Mouse (Mus musculus) hindbrain, embryonic 13.5 days (tissue): ENCODE measurements around the gene Nop9. TPM values are rescaled to one million over a fixed set of nuclear protein-coding genes. Genes with fewer than 3 reads are reported as not detected.
"Not testable (repeated sequence)": the region's sequence is repeated elsewhere in the genome, so short reads cannot be mapped to it uniquely, and the experiment has no call there.

ENCODE experiments used
- ATAC-seq: fragments of 200-750 bp; cut with Nextera tagmentation; 2 replicates; pipeline ENCODE4 v1.8.0; 2017; ENCODE audit warnings: moderate TSS enrichment; ENCODE audit not compliant: low FRiP score
- H3K27ac ChIP-seq: fragments of 300-500 bp; sonication (generic); 2 replicates; pipeline ENCODE4 v1.5.1; 2015; ENCODE audit warnings: inconsistent platforms, mild to moderate bottlenecking, moderate library complexity
- H3K27me3 ChIP-seq: fragments of 300-500 bp; sonication (generic); 2 replicates; pipeline ENCODE4 v1.6.1; 2015; ENCODE audit warnings: mild to moderate bottlenecking, inconsistent platforms
- H3K36me3 ChIP-seq: fragments of 300-500 bp; sonication (generic); 2 replicates; pipeline ENCODE4 v1.6.1; 2015; ENCODE audit warnings: mild to moderate bottlenecking, inconsistent platforms
- H3K4me1 ChIP-seq: fragments of 300-500 bp; sonication (generic); replicated peaks from 2 replicates; pipeline ENCODE4 v1.6.1; 2015; ENCODE audit warnings: inconsistent platforms
- H3K4me2 ChIP-seq: fragments of 300-500 bp; sonication (generic); 2 replicates; pipeline ENCODE4 v1.6.1; 2015; ENCODE audit warnings: inconsistent platforms, mild to moderate bottlenecking, moderate library complexity
- H3K4me3 ChIP-seq: fragments of 300-500 bp; sonication (generic); 2 replicates; pipeline ENCODE4 v1.5.1; 2015; ENCODE audit warnings: mild to moderate bottlenecking, inconsistent platforms
- H3K9ac ChIP-seq: fragments of 300-500 bp; sonication (generic); 2 replicates; pipeline ENCODE4 v1.6.1; 2015; ENCODE audit warnings: mild to moderate bottlenecking, inconsistent platforms
- H3K9me3 ChIP-seq: fragments of 300-500 bp; sonication (generic); 2 replicates; pipeline ENCODE4 v1.6.1; 2016; ENCODE audit warnings: inconsistent platforms
- WGBS: fragments of 180-500 bp; shearing (Covaris S2); methylation state at CpG from one replicate; pipeline ENCODE4 v1.1.7; 2015; 5-methylcytosine and 5-hydroxymethylcytosine counted together
- polyA plus RNA-seq: library from polyadenylated mRNA; unstranded; fragments of >200 nt; fragmentation: Nextera tagmentation; extraction: Ambion mirVana; gene quantifications from 2 replicates; pipeline ENCODE4 v1.2.1, GENCODE M21; 2015

Nop9 gene
- polyA plus RNA-seq, 1 experiment from 2014 or later: 28.7 TPM

DNA sequence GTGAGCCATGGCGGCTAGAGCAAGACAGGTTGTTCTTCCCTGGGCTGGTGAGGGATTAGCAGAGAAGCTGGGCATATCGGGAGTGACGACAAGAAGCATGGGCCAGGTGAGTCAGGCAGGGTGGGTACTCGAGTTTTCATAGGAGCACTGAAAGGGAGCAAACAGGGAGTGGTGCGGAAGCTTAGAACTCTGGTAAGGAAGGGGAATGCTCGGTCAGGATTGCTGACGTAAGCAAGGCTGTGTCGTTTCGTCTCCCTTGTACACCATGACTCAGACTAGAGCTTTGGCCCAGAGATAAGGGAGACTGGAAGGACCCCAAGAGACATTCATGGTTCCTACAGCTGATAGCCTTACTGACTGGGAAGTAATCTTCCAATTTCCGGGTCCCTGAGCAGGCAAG is 11.6 kb upstream of the Nop9 start:
- Histone ChIP-seq H3K9me3 (no peaks in the 10 kb centered on the region), H3K4me1 (no peaks in the 10 kb centered on the region), H3K4me3 (no peak overlapping the region), H3K4me2 (no peak overlapping the region), H3K36me3 (peaks cover 14% of the 10 kb centered on the region), H3K27me3 (no peaks in the 10 kb centered on the region), H3K27ac (no peak overlapping the region), H3K9ac (no peak overlapping the region)
- no peak for ATAC-seq
- 85% methylated on average over 10 of the region's 10 CpGs for WGBS

DNA sequence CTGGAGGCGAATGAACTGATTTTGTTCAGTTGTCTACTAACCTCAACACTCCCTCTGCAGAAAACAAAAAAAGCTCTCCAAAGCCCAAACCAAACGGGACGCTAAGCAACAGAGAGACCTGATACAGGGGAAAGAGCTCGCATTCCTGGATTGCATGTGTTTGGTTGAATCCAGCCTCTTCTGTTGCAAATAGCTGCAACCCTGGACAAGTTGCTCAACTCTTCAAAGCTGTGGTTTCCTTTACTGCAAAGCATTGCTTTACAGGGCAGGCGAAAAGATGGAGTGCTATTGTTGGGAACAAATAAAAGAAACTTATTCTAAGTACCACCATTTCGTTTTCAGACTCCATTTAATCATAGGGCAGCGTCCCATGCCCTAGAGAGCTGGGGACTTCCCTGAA is 10.6 kb upstream of the Nop9 start:
- no peaks in the 10 kb centered on the region for H3K4me1 ChIP-seq
- peaks cover 24% of the 10 kb centered on the region for H3K36me3 ChIP-seq
- ATAC-seq: no peak
- H3K9ac ChIP-seq: no peak overlapping the region
- H3K4me2 ChIP-seq: no peak overlapping the region
- 74% methylated on average over 7 of the region's 7 CpGs for WGBS
- no peak overlapping the region for H3K4me3 ChIP-seq
- no peaks in the 10 kb centered on the region for H3K27me3 ChIP-seq
- no peak overlapping the region for H3K27ac ChIP-seq
- H3K9me3 ChIP-seq: no peaks in the 10 kb centered on the region

DNA sequence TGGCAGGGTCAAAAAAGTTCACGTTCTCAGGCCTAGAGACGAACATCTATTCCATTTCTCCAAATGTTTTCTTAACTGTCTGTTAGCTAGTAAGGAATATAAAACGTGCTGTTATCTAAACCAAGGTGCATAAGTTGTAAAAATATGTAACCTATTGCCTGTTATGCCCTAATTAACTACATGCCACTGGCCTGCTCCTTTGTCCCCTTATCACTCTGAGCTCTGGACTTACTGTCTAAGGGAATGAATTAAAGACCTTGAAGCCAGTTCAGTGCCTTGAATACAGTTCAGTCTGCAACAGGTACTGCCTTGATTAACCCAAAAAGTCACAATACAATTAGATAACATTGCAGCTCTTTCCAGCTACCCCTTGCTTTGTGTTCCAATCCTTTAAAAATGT is 10.2 kb upstream of the Nop9 start:
- 67% methylated on average over 3 of the region's 3 CpGs for WGBS
- no peak overlapping the region for H3K27ac ChIP-seq
- no peak overlapping the region for H3K4me3 ChIP-seq
- no peaks in the 10 kb centered on the region for H3K4me1 ChIP-seq
- no peaks in the 10 kb centered on the region for H3K9me3 ChIP-seq
- H3K36me3 ChIP-seq: peaks cover 29% of the 10 kb centered on the region
- H3K27me3 ChIP-seq: no peaks in the 10 kb centered on the region
- no peak for ATAC-seq
- H3K9ac ChIP-seq: no peak overlapping the region
- no peak overlapping the region for H3K4me2 ChIP-seq

DNA sequence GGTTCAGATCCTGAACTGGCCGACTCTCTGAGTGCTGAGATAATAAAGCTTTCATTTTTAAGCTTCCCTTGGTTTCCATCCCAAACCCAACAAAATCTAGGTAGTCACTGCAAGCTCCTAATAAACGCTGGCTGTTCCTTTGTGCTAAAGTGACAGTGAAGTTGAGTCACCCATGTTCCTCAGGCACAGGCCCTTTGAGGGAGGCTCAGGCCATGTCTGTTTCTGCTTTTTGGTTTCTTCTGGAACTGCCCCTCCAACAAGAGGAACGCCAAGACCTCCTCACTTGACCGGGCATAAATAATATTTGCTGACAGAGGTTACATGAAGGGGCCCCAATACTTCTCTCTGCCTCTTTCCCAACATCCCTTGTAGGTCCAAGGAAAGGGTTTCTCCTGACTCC is 9.7 kb upstream of the Nop9 start:
- Histone ChIP-seq H3K4me2 (no peak overlapping the region), H3K4me3 (no peak overlapping the region), H3K36me3 (peaks cover 33% of the 10 kb centered on the region), H3K9ac (no peak overlapping the region), H3K4me1 (no peaks in the 10 kb centered on the region), H3K27me3 (no peaks in the 10 kb centered on the region), H3K27ac (no peak overlapping the region), H3K9me3 (no peaks in the 10 kb centered on the region)
- 87% methylated on average over 4 of the region's 4 CpGs for WGBS
- no peak for ATAC-seq

DNA sequence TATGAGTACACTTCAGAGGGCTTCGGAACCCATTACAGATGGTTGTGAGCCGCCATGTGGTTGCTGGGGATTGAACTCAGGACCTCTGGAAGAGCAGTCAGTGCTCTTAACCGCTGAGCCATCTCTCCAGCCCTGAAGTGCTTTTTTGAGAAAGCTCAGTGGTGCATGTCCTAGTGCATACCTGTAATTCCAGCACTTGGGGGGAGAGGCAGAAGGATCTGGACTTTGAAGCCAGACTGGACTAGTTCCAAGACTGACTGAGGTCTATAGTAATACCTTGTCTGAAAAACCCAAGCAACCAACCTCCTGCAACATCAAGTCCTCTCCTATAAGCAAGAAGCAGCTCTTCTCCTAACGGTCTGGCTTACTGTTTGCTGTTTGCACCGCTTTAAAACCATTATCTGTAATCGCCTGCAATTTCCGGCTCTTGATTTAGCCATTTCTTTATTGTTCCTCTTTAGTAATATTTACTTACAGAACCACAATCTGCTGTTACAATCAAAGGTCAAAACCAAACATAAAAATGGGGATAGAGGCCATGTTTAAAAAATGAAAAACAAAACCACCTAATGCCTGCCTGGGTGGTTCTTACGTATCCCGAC is 8.3 kb upstream of the Nop9 start:
- Histone ChIP-seq H3K36me3 (peaks cover 42% of the 10 kb centered on the region), H3K9ac (no peak overlapping the region), H3K4me1 (peaks cover 3% of the 10 kb centered on the region; the same call in 1 of the 2 replicates), H3K9me3 (no peaks in the 10 kb centered on the region), H3K27me3 (no peaks in the 10 kb centered on the region), H3K4me2 (no peak overlapping the region), H3K27ac (no peak overlapping the region), H3K4me3 (no peak overlapping the region)
- 92% methylated on average over 9 of the region's 9 CpGs for WGBS
- ATAC-seq: no peak

DNA sequence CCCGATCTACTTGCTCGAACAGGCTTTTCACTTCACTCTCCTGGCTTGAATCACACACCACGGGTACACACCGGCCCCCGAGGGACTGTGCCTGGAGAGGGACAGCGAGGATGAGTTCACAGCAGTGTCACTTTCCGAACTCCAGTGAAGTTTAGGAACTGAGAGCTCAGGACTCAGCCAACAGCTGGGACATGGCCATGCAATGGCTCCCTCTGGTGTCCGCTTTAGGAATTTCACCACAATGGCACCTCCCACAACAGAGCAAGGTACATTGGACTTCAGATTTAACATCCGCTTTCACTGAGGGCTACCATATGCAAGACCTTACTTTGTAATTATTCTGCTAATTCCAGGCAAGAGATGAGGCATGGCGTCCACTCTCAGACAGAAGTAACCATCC is 1.8 kb upstream of the Nop9 start:
- peak; percentile 60 for ATAC-seq
- Histone ChIP-seq H3K4me2 (peak overlapping the region; percentile 18), H3K36me3 (peaks cover 35% of the 10 kb centered on the region), H3K4me1 (peaks cover 46% of the 10 kb centered on the region), H3K27me3 (no peaks in the 10 kb centered on the region), H3K9me3 (no peaks in the 10 kb centered on the region), H3K27ac (no peak overlapping the region), H3K4me3 (no peak overlapping the region; the same call in 1 of the 2 replicates), H3K9ac (peak overlapping the region; percentile 43; the same call in 1 of the 2 replicates)
- 23% methylated on average over 10 of the region's 10 CpGs for WGBS

DNA sequence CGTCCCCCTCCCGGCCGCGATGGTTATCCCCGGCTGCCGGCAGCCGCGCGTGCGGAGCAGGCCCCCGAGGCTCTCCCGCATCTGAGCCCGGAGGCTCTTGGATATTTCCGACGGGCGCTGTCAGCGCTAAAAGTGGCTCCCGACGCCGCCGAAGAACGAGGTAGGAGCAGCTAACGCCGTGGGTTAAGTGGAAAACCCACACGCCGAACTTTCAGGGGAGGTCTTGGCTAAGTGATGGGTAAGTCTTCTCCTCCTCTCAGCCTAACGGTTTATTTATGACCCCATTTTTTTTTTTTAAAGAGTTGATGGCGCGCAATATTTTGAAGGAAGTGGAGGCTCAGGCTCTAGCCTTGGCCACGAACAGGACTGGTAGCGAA is 356 bp downstream of the Nop9 start:
- WGBS: under 1% methylated on average over 31 of the region's 31 CpGs

DNA sequence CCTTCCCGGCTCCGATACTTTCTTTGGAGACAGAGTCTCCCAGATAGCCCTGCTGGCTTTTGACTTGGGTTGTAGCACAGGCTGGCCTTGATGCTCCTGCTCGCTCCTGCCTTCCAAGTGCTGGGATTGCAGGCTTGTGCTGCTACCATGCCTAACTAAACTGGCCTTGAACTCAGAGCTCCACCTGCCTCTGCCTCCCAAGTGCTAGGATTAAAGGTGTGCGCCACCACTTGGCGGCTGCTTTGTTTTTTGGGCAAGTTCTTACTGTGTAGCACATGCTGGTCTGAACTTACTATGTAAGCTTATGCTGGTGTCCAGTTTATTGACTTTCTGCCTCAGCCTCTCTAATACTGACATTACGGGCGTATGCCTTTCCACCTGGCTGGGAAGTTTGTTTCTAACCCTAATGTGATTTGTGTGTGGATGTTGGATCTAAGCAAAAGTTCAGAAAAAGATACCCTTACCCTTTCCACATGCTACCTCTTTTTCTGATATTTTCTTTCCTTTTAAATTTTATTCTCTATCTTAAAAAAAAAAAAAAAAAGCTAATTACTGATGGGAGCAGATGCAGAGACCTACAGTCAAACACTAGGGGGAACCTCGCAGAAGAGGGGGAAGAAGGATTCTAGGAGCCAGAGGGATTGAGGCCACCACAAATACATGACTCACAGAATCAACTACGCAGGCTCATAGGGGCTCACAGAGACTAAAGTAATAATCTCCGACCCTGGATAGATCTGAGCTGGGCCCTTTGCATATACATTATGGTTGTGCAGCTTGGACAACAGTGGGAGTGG is 1.8 kb downstream of the Nop9 start:
- WGBS: 91% methylated on average over 10 of the region's 10 CpGs
- ATAC-seq: no peak
- Histone ChIP-seq H3K9me3 (no peaks in the 10 kb centered on the region), H3K4me3 (peak overlapping the region; percentile 59), H3K27me3 (no peaks in the 10 kb centered on the region), H3K4me2 (peak overlapping the region; percentile 99), H3K27ac (no peak overlapping the region), H3K9ac (no peak overlapping the region), H3K36me3 (peaks cover 37% of the 10 kb centered on the region), H3K4me1 (peaks cover 43% of the 10 kb centered on the region)

More for the DNA sequence above, 356 bp downstream of the Nop9 start:
- Histone ChIP-seq H3K27me3 (no peaks in the 10 kb centered on the region), H3K4me3 (peak overlapping the region; percentile 59), H3K9ac (peak overlapping the region; percentile 77), H3K4me1 (peaks cover 46% of the 10 kb centered on the region), H3K36me3 (peaks cover 31% of the 10 kb centered on the region), H3K27ac (peak overlapping the region; percentile 64), H3K9me3 (no peaks in the 10 kb centered on the region), H3K4me2 (peak overlapping the region; percentile 99)
- ATAC-seq: no peak; the same call in 1 of the 2 replicates

DNA sequence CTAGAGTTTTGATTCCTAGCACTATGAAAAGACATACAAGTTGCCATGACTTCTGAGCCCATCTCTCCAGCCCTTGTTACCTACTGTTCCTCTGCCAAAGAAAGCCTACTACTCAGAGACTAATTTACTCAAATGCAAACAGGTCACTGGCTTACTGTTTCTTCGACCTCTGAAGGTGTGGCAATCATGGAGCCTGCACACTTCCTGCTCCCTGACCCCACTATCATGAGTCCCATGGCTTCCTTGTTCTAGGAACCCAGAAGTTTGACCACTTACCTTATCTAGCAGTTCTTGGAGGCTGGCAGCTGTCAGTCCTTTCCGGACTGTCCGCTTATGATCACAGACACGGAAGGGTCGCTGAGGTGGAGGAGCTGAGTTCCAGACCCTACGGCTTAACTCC is 12.1 kb downstream of the Nop9 start:
- 90% methylated on average over 6 of the region's 6 CpGs for WGBS
- H3K4me3 ChIP-seq: no peak overlapping the region

DNA sequence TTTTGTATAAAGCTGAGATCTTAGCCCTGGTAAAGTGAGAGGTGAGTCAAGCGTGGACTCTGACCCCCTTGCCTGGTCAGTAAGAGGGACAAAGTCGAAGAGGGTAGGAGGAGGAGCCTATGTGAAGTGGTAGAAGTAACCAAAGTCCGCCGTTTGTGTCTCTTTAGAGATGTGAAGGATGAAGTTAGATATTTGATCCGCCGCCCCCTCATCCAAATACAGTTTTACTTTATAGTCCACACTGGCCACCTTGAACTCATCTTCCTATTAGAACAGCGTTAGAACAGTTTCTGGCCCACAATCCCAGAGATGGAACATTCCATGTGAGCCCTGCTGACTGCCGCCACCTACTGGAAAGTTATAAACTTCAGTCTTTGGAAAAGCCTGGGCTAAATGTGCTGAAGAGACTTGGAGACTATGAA is 12.9 kb downstream of the Nop9 start, which contains the start of gene Cideb:
Cideb (minus strand) TSS at position 96 of the 422 bp plus-strand sequence.
- 0 out of 2 replicates have a peak within 1 kb of the TSS, but pooled peaks have one; percentile 27 for H3K4me2 ChIP-seq
- no peak within 1 kb of the TSS for H3K27ac ChIP-seq
- no peaks in the 10 kb centered on the region for H3K9me3 ChIP-seq
- H3K9ac ChIP-seq: no peak within 1 kb of the TSS
- H3K36me3 ChIP-seq: peaks cover 35% of the 10 kb centered on the region
- no peak for ATAC-seq
- H3K27me3 ChIP-seq: peaks cover 30% of the 10 kb centered on the region
- 30% methylated on average over 8 of the region's 8 CpGs for WGBS
- no peak within 1 kb of the TSS for H3K4me3 ChIP-seq
- peaks cover 29% of the 10 kb centered on the region for H3K4me1 ChIP-seq

More for the DNA sequence above, 12.1 kb downstream of the Nop9 start:
- Histone ChIP-seq H3K36me3 (peaks cover 44% of the 10 kb centered on the region), H3K27me3 (peaks cover 22% of the 10 kb centered on the region), H3K9ac (no peak overlapping the region), H3K4me2 (no peak overlapping the region), H3K4me1 (peaks cover 24% of the 10 kb centered on the region), H3K9me3 (no peaks in the 10 kb centered on the region), H3K27ac (no peak overlapping the region)
- ATAC-seq: no peak

DNA sequence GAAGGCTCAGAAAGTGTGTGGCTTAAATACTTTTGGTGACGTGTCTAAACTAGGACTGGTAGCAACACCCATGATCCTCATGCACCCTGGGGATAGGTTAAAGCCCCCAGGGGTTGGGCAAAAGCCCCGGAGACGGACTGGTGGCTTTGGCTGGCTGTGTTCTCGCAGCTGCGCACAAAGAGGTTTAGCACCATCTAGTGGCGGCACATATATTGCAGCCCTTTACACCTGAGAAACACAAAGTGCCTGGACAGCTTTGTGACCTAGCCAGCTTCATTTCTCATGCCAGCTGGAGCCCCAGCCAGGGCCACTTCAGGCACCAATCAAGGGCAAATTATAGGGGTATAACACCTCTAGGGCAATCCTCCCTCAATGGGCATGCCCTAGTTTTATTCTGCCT is 14.7 kb downstream of the Nop9 start:
- peak; percentile 32; the same call in 1 of the 2 replicates for ATAC-seq
- peaks cover 29% of the 10 kb centered on the region for H3K4me1 ChIP-seq
- not testable (repeated sequence) for H3K9me3 ChIP-seq, H3K4me3 ChIP-seq, H3K27ac ChIP-seq, H3K9ac ChIP-seq
- peaks cover 18% of the 10 kb centered on the region for H3K36me3 ChIP-seq
- peaks cover 48% of the 10 kb centered on the region for H3K27me3 ChIP-seq
- under 1% methylated on average over 6 of the region's 6 CpGs for WGBS
- H3K4me2 ChIP-seq: peak overlapping the region; percentile 17; the same call in 1 of the 2 replicates

DNA sequence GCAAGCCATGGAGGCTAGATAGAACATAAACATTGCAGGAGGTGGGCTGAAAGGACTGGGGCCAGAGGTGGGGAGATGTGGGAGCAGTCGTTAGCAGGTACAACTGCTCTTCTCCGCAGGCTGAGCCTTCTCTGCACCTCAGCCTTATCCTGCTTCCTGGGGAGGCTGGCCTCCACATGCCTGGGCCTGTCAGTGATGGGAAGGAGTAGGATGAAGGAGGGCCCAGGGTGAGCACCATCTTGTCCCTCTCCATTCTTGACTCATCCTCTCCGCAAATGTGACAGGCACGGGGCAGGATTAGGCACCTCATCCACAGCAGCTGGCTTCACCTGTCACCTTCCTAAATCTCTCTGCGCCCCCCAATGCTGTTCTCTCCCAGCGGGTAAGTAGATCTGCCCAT is 15.7 kb downstream of the Nop9 start, which contains the start of gene Ltb4r2:
Ltb4r2 (plus strand) TSS at position 266 of the 400 bp plus-strand sequence.
- H3K36me3 ChIP-seq: peaks cover 8% of the 10 kb centered on the region
- WGBS: 76% methylated on average over 6 of the region's 6 CpGs
- peak within 1 kb of the TSS; percentile 55 for H3K4me3 ChIP-seq
- peaks cover 29% of the 10 kb centered on the region for H3K4me1 ChIP-seq
- ATAC-seq: no peak
- H3K27ac ChIP-seq: peak within 1 kb of the TSS; percentile 72
- no peaks in the 10 kb centered on the region for H3K9me3 ChIP-seq
- peak within 1 kb of the TSS; percentile 83 for H3K9ac ChIP-seq
- H3K27me3 ChIP-seq: peaks cover 58% of the 10 kb centered on the region
- H3K4me2 ChIP-seq: peak within 1 kb of the TSS; percentile 86
